Mouse (Mus musculus) 3134 (cell line): ENCODE measurements around the gene Tgfb1i1.

Source experiments
- DNase-seq: peaks from one replicate; pipeline ENCODE4 v3.0.0-alpha.2; 2011; ENCODE audit warnings: low spot score; ENCODE audit not compliant: insufficient read length; ENCODE audit errors: extremely low read depth

Tgfb1i1 gene

DNA sequence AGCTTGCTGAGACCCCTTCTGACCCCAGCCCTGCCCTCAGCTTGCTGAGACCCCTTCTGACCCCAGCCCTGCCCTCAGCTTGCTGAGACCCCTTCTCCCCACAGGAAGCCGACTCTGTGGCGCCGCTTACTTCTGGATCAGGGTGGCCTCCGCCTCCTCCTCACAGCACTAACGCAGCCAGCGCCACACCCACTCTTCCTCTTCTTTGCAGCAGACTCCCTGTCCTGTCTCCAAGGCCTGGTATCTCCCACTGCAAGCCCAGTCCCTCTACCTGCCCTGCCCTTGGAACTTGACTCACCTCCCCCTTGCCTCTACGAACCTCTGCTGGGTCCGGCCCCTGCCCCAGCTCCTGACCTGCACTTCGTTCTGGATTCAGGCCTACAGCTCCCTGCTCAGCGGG lies 2.7 kb upstream of the Tgfb1i1 start:
- DNase-seq: no peak

DNA sequence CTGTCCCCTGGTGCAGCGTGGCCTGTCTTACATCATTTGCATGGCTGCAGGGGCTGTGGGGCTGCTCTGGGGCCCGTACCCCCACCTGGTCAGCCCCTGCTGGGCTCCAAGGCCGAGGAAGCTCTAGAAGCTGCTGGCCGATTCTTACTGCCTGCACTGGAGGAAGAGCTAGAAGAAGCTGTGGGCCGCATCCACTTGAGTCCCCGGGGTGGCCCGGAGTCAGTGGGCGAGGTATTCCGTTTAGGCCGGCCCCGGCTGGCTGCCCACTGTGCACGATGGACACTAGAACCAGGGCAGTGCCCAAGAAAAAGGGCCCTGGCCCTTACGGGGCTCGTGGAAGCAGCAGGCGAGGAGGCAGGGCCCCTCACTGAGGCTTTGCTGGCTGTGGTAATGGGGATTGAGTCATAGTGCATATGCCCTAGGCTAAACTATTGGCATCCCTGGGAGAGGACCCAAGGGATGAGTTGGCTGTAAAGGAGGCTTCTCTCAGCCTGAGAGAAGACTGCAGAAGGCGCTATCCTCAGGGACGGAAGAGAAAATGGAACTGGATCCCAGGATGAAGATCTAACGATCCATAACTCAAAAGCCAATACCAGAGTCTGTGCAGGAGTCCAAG lies 2.1 kb upstream of the Tgfb1i1 start:
- peak; percentile 76 for DNase-seq

DNA sequence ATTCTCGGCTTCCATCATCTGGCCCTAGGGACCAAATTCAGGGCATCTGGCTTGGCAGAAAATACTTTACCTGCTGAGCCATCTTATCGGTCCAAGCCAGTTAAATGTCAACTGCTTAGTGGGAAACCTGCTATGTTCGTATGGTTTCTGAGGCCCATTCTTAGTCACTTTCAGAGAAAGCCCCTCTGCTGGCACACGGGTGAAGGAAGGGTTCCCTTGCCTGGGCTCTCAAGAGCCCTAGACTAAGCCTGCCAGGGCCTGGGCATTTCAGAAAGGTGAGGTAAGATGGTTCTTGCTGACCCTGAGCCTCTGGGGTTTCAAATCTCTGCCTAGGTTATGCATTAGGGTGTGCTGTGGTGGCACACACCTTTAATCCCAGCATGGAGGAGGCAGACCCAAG lies 1.1 kb upstream of the Tgfb1i1 start:
- DNase-seq: no peak

DNA sequence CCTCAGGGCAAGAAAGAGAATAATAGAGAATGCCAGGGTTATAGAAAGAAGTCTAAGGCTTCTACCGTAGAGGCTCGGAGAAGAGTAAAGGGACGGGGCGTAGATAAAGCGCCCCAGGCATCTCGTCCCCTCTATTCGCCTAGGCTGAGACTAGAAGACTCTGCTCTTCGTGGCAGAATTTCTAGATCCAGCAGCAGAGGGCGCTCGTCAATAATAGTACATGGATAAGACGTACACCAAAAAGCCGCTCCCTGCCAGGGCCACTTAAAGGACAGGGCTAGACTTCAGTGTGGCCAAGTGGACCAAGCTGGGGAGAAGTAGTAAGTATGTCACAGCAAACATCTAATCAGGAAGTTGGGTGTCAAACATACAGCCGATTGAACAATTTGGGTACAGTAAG lies 831 bp downstream of the Tgfb1i1 start:
- peak; percentile 35 for DNase-seq

DNA sequence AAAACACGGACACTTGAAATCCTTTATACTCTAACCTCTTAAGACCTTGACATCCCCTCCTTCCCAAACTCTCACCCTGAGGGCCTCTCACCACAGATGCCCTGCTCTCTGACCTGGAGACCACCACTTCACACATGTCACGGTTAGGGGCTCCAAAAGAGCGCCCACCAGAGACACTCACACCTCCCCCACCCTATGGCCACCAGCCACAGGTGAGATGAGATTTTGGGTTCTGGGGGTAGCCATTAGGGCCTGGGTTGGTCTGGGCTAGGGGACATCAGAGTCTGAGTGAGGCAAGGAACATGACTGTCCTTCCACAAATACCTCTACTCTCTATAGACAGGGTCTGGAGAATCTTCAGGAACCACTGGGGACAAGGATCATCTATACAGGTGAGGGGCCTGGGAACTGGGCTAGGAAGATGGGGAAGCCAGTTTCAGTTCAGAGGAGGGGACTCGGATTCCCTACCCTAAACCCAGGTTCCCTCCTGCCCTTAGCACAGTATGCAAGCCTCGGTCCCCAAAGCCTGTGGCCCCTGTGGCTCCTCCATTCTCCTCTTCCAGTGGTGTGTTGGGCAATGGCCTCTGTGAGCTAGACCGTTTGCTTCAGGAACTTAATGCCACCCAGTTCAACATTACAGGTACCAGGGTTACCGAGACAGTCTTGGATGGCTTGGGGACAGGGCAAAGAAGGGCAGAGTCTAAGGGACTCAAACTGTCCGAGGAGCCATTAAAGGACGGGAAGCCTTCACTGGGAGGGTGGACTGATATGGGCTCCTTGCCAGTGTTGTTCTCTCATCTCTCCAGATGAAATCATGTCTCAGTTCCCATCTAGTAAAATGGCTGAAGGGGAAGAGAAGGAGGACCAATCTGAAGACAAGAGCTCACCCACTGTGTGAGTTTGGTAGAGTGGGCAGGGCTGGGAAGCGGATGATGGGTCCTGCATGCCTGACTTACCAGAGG lies 1.8 kb downstream of the Tgfb1i1 start:
- no peak for DNase-seq

DNA sequence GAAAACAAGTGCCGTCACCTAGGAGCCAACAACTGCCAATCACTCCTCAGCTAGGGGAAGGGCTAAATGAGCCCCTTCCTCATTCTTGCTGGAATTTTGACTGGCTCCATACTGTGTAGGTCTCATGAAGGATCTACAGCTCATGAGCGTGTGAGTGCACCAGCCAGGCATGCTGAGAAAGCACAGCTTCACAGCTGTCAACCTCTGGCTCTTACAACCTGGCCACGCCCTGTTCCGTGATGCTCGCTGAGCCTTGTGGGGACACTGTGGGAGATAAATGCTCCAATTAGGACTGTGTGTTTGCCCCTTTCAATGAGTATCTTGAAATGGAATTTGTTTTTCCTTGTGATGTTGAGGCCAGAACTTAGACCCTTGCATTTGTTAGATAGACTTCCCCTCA lies 3.4 kb downstream of the Tgfb1i1 start:
- DNase-seq: no peak

DNA sequence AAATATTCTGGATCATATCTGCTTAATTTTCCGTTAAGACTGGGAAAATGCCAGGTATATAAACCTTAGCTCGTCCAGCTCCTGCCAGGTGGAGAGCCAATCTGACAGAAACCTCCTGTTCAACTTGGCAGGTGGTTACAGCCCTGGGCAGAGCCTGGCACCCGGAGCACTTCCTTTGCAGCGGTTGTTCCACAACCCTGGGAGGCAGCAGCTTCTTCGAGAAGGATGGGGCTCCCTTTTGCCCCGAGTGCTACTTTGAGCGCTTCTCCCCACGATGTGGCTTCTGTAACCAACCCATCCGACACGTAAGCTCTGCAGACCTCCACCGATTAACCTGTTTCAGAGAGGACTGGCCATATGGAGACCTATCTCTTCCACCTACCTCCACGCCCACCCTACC lies 5.3 kb downstream of the Tgfb1i1 start:
- DNase-seq: no peak

DNA sequence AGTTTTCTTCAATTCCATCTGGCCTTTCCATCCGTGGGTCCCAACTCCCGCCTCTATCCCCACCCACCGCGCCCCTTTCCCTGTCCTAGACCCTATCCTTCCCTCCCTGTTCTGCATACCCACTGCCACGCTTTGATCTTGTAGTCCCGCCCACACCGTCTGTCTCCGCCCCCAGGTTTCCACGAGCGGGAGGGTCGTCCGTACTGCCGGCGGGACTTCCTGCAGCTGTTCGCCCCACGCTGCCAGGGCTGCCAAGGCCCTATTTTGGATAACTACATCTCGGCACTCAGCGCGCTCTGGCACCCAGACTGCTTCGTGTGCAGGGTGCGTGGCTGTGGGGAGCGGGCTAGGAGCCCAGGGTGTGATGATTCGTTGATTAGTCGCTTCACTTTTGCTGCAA lies 6.0 kb downstream of the Tgfb1i1 start:
- no peak for DNase-seq

DNA sequence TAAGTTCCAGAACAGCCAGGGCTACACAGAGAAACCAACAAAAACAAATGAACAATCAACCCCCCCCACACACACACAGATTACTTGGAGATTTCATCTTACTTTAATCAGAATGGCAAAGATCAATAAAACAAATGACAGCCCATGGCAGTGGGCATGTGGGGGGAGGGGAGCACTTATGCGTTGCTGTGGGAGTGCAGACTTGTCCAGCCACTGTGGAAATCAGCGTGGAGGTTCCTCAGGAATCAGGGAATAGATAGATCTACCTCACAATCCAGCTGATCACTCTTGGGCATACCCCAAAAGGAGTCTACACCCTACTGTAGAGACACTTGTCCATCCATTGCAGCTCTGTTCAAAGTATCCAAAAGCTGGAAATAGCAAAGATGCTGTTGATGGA lies 8.4 kb downstream of the Tgfb1i1 start:
- DNase-seq: no peak

DNA sequence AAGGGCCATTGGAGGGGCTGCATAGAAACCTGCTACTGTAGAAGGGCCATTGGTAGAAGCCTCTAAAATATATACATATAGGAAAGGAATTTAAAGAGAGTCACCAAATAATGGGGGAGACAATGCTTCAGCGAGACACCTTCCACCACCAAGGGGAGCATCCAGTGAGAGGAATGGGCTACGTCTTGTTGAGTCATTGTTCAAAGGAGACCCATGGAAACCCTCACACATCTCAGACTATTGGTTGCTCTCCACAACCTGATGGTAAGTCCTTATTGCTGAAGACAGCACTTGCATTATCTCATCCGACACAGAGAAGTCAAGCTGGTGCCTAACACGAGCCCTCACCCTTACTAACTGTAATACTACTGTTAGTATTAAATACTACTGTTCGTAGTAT lies 9.1 kb downstream of the Tgfb1i1 start:
- no peak for DNase-seq

DNA sequence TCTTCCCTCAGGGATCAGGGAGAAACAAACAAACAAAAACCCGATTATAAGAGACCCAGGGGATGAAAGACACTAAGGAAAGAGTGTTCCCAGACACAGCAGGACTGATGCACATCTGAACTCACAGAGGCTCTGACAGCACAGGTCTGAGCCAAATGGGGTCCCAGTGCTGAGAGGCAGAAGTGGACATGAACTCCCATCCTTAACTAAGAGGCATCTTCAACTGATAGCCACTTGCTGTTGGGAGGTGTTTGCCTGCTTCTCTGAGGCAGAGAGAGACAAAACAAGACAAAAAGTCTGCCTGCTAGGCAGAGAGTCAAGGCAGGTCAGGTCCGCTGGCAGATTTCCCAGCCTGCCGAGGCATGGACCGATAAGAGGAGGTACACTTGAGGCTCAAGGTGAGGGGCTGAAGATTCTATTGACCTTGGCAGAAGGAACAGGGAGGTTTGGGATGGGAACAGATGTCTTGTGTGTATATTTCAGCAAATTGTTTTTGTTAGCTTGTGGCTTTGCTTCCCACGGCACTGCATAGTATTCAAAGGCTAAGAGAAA lies 10.2 kb downstream of the Tgfb1i1 start:
- no peak for DNase-seq

DNA sequence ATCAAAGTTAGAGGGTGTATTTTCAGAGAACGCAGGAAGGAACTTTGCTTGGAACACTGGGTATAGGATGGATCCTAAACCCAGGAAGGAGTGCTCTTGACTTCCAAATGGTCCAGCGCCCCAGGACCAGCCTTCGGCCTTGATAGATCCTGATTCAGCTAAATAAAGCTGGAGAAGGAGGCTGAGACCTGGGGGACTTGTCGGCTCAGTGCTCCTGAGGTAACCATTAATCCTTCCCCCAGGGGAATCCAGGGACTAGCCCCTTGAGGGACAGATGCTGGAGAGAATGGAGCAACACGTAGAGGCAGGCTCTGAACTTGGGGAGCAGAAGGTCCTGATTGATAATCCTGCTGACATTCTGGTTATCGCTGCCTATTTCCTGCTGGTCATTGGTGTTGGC lies 18.8 kb downstream of the Tgfb1i1 start, which contains the start of gene Slc5a2:
TSS of gene Slc5a2 (plus strand) at position 247 of the 400 bp plus-strand sequence.
- no peak for DNase-seq

DNA sequence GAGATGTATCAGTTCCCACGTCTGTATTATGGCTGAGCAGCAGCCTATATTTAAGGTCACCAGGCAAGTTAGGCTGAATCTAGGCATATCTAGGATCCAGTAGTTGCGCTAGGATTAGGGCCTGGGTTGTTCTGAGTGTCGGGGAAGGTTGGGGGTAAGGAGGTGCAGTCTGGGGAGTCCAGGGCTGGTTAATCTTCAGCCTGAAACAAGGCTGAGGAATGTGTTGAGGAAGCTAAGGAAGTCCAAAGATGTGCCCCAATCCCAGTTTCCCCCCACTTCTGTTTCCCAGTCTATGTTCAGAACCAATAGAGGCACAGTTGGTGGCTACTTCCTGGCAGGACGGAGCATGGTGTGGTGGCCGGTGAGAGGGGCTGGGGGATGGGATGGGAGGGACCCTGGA lies 19.4 kb downstream of the Tgfb1i1 start:
- DNase-seq: no peak

DNA sequence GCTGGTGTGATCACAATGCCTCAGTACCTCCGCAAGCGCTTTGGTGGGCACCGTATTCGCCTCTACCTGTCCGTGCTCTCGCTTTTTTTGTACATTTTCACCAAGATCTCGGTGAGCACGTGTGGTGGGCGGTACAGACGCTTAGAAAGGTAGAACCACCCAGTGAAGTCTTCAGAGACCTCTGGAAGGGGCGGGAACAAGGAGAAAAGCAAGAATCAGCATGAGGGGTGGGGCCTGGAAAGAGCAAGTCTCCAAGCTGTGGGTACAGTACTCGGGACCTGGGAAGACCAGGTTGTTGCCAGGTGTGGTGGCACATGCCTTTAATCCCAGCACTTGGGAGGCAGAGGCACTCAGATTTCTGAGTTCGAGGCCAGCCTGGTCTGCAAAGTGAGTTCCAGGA lies 20.8 kb downstream of the Tgfb1i1 start:
- DNase-seq: no peak

DNA sequence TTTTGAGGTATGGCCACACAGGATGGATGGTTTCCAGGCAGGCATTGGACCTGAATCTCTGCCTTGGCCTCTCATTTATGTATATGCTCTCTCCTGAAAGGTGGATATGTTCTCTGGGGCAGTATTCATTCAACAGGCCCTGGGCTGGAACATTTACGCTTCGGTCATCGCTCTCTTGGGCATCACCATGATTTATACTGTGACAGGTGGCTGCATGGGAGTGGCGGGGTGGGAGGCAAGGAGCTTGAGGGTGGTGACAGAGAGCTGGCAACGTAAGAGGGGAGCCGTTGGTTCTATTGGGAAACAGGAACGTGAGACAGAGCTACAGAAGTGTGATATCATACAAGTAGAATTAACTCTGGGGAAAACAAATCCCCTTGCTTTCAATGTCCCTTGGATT lies 21.2 kb downstream of the Tgfb1i1 start:
- no peak for DNase-seq

DNA sequence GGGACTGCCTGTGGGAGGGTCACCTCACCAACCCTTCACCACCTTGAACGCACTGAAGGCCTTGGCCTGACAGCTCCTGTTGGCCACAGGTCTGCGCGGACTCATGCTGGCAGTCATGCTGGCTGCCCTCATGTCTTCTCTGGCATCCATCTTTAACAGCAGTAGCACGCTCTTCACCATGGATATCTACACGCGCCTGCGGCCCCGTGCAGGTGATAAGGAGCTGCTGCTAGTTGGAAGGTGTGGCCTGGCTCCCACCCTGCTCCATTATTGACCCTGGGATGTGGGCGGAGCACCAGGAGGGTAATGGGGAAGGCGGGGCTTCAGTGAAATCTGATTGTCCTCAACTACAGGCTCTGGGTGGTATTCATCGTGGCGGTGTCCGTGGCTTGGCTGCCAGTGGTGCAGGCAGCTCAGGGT lies 23.8 kb downstream of the Tgfb1i1 start:
- no peak for DNase-seq

DNA sequence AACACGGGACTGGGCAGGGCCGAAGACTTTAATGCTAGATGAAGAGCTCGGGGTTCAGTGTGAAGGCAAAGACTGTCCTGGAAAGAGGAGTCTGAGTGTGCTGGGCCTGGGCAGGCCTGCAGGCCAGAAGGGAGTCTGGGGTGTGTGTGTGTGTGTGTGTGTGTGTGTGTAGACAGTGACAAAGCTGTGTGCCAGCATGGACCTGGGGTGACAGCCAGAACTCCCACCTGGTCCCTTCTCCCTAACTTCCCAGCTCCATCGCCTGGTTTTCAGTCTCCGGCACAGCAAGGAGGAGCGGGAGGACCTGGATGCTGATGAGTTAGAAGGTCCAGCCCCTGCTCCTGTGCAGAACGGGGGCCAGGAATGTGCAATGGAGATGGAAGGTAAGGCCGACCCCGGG lies 24.9 kb downstream of the Tgfb1i1 start:
- DNase-seq: no peak

DNA sequence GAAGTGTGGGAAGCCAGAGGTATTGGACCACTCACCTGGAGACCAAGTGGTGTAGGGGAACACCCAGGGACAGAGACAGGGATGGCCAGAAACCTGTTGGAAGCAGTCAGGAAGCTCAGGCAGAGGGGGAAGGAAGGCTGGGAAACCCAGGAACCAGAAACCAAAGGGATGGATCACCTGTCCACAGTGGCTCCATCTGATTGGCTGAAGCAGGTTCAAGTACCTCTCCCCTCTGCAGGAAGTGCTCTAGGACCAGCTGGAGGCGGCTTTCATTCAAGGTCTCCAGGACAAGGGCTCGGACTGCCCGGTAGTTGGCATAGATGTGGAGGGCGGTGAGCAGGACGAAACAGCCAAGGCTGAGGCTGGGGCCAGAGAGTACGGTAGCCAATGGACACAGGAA lies 29.4 kb downstream of the Tgfb1i1 start:
- no peak for DNase-seq

DNA sequence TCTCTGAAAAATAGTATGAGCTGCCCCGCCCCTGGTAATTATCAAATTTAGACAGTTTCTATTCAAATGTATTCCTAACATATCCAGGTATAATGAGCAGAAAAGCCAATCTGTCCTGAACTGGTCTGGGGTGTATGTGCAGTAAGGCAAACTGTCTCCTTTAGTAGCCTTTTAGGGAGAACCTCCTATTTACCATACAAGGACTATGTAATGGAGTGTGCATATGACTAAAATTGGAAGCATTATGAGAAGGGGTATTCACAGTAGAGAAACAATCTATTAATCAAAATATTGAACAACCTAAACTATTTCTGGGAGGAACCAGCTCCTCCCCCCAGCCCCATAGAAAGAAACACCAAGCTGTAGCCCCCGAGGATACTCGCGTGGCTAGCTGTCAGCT lies 33.1 kb downstream of the Tgfb1i1 start:
- DNase-seq: no peak

DNA sequence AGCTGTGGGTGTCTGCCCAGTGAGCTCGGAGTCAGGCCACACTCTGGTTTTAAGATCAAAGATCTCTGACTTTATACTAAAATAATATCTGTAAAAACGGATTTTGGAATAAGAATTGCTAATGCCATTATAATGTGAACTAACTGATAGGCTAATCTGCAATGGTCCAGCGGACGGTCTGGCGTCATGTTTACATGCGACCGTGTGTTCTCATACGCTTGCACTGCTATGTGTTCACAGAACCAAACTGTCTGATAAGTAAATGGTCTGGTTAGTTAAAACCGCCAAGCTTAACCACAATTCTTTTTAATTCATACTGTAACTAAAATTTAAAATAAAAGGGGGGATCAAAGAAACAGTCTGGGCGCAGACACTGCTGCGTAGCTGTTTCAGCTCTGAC lies 35.2 kb downstream of the Tgfb1i1 start:
- DNase-seq: no peak

DNA sequence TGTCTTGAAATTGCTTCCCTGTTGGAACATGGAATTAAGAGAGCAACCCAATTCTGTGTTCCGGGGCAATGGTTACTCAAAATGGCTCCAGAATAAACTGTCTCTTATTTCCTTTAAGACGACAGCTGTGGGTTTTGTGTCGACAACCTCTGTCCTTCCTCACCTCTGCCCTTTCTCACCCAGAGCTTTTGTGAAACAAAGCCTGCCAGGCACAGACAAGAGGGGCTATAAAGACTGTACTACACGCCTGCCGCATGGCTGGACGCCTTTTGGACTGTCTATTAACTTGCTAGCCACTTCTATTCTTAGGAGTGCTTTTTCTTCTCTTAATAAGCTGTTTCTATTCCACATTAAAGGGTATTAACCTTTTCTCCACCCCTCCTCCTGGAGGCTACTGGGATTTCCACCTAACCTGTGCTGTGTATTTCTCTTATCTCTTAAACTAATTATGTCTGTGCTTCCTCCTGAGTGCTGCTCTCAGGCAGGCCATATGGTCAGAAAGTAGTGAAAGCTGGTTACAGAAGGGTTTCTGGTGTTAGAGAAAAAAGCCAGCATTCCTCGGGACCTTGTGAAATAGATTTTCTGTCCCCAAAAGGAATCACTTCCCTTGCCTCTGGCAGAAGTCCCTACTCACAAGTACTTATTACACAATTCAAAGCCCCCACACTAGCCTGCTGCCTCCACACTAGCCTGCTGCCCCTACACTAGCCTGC lies 36.1 kb downstream of the Tgfb1i1 start:
- no peak for DNase-seq
